Mouse (Mus musculus): ENCODE results near the gene St6galnac3. TPM values are rescaled to one million over a fixed set of nuclear protein-coding genes. Genes with fewer than 3 reads are reported as not detected.

St6galnac3 gene
- polyA plus RNA-seq, 1 experiment from 2014 or later: 23.7 TPM

DNA sequence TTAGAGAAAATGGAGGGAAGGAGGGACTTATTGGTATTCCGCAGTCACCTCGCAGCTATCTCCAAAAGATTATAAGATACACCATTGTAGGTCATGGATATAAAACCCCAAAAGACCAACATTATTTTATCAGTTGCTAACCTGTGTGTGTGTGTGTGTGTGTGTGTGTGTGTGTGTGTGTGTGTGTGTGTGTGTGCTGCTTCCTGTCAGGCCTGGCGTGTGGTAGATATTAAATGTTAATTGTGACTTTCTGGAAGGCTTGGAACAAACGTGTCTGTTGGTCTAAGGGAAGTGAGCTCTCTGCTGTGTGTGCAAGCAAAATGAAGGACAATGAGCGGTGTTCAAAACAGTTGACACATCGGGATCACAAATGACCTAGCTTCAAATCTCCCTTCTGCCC lies 19.5 kb upstream of the St6galnac3 start:
- Histone ChIP-seq H3K9me3 (ENCODE audit: control insufficient read depth, low read length) (no peaks in the 10 kb centered on the region), H3K27ac (replicated peaks in 1 of 2; ENCODE audit: control insufficient read depth in 1 of 2, insufficient read depth in 1 of 2, low read depth in 2 of 2, low read length in 2 of 2) (no peak overlapping the region), H3K4me2 (ENCODE audit: low read length) (no peak overlapping the region), H3K4me3 (ENCODE audit: control insufficient read depth in 1 of 2, insufficient read depth in 1 of 2, low read depth in 1 of 2, low read length in 2 of 2) (no peak overlapping the region), H3K36me3 (ENCODE audit: control insufficient read depth, insufficient read depth, low read length) (no peaks in the 10 kb centered on the region), H3K4me1 (ENCODE audit: control insufficient read depth in 2 of 2, insufficient read depth in 2 of 2, low read length in 2 of 2) (no peaks in the 10 kb centered on the region), H3K27me3 (ENCODE audit: control insufficient read depth, insufficient read depth, low read length) (no peaks in the 10 kb centered on the region), H3K9ac (ENCODE audit: low read length) (no peak overlapping the region)
- no peak for ATAC-seq (ENCODE audit: insufficient number of reproducible peaks, insufficient read depth, low FRiP score, low read depth)
- WGBS: 83% methylated on average over 6 of the region's 6 CpGs

DNA sequence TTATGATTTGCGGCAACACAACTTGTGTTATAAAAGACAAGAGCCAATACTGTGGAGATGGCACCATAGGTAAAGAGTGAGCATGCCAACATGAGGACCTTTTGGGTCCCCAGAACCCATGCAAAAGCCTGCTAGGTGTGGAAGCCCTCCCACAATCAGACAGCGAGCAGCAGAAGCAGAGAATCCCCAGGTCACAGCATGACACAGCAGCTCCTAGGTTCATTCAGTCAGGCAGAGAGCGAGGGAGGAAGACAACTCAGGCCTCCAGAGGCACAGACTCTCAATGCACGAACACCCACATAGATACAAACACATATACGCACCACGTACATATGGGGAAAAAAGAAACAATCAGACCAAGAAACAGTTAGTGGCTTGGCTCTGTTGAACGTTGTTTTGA lies 16.8 kb upstream of the St6galnac3 start:
- Histone ChIP-seq H3K9me3 (ENCODE audit: control insufficient read depth, low read length) (no peaks in the 10 kb centered on the region), H3K36me3 (ENCODE audit: control insufficient read depth, insufficient read depth, low read length) (no peaks in the 10 kb centered on the region), H3K4me2 (ENCODE audit: low read length) (no peak overlapping the region), H3K9ac (ENCODE audit: low read length) (no peak overlapping the region), H3K27ac (replicated peaks in 1 of 2; ENCODE audit: control insufficient read depth in 1 of 2, insufficient read depth in 1 of 2, low read depth in 2 of 2, low read length in 2 of 2) (no peak overlapping the region), H3K27me3 (ENCODE audit: control insufficient read depth, insufficient read depth, low read length) (no peaks in the 10 kb centered on the region; the same call in 1 of the 2 replicates), H3K4me1 (ENCODE audit: control insufficient read depth in 2 of 2, insufficient read depth in 2 of 2, low read length in 2 of 2) (peaks cover 2 to 4% of the 10 kb centered on the region in 2 experiments; a peak in 2 of 4 replicates), H3K4me3 (ENCODE audit: control insufficient read depth in 1 of 2, insufficient read depth in 1 of 2, low read depth in 1 of 2, low read length in 2 of 2) (no peak overlapping the region)
- no peak for ATAC-seq (ENCODE audit: insufficient number of reproducible peaks, insufficient read depth, low FRiP score, low read depth)
- WGBS: 86% methylated on average over 7 of the region's 7 CpGs

GRCm38 (mm10) chr3:153739351-153739750 lies 14.4 kb upstream of the St6galnac3 start:
- no peak overlapping the region for H3K4me3 ChIP-seq (ENCODE audit: control insufficient read depth in 1 of 2, insufficient read depth in 1 of 2, low read depth in 1 of 2, low read length in 2 of 2)
- peaks cover 6 to 9% of the 10 kb centered on the region in 2 experiments; a peak in 2 of 4 replicates for H3K4me1 ChIP-seq (ENCODE audit: control insufficient read depth in 2 of 2, insufficient read depth in 2 of 2, low read length in 2 of 2)
- no peak for ATAC-seq (ENCODE audit: insufficient number of reproducible peaks, insufficient read depth, low FRiP score, low read depth)
- no peaks in the 10 kb centered on the region for H3K36me3 ChIP-seq (ENCODE audit: control insufficient read depth, insufficient read depth, low read length)
- no peak overlapping the region for H3K9ac ChIP-seq (ENCODE audit: low read length)
- H3K27me3 ChIP-seq (ENCODE audit: control insufficient read depth, insufficient read depth, low read length): no peaks in the 10 kb centered on the region; the same call in 1 of the 2 replicates
- H3K9me3 ChIP-seq (ENCODE audit: control insufficient read depth, low read length): no peaks in the 10 kb centered on the region
- H3K4me2 ChIP-seq (ENCODE audit: low read length): no peak overlapping the region
- H3K27ac ChIP-seq (replicated peaks in 1 of 2; ENCODE audit: control insufficient read depth in 1 of 2, insufficient read depth in 1 of 2, low read depth in 2 of 2, low read length in 2 of 2): no peak overlapping the region
- WGBS: 81% methylated on average over 8 of the region's 8 CpGs

GRCm38 (mm10) chr3:153738421-153738820 lies 13.4 kb upstream of the St6galnac3 start:
- H3K4me1 ChIP-seq (ENCODE audit: control insufficient read depth in 2 of 2, insufficient read depth in 2 of 2, low read length in 2 of 2): peaks cover 6 to 9% of the 10 kb centered on the region in 2 experiments; a peak in 2 of 4 replicates
- H3K9ac ChIP-seq (ENCODE audit: low read length): no peak overlapping the region
- H3K27ac ChIP-seq (replicated peaks in 1 of 2; ENCODE audit: control insufficient read depth in 1 of 2, insufficient read depth in 1 of 2, low read depth in 2 of 2, low read length in 2 of 2): no peak overlapping the region
- H3K4me3 ChIP-seq (ENCODE audit: control insufficient read depth in 1 of 2, insufficient read depth in 1 of 2, low read depth in 1 of 2, low read length in 2 of 2): no peak overlapping the region
- no peak overlapping the region for H3K4me2 ChIP-seq (ENCODE audit: low read length)
- H3K27me3 ChIP-seq (ENCODE audit: control insufficient read depth, insufficient read depth, low read length): no peaks in the 10 kb centered on the region; the same call in 1 of the 2 replicates
- ATAC-seq (ENCODE audit: insufficient number of reproducible peaks, insufficient read depth, low FRiP score, low read depth): no peak
- H3K36me3 ChIP-seq (ENCODE audit: control insufficient read depth, insufficient read depth, low read length): no peaks in the 10 kb centered on the region
- H3K9me3 ChIP-seq (ENCODE audit: control insufficient read depth, low read length): no peaks in the 10 kb centered on the region
- 70% methylated on average over 10 of the region's 10 CpGs for WGBS

DNA sequence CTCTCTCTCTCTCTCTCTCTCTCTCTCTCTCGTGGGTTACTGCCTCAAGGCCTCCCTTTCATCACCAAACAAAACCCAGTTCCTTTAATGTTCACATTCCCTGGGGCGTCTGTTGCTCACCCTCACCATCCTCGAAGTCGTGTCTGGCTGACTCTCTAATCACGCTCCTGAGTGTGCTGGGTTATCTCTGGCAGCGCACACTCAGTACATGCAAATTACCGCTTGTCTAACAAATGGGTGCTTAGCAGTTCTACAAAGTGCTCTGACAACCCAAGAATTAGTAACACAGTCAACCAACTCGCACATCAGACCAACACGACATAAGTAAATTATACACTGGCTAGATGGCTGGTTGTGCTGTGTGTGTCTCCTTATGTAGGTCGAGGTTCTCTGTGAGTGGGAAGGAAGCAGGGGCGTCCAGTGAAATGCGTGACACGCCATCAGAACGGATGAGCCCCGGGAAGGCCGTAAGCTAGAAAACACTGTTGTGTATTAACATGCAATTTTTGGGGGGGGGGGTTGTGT lies 11.8 kb upstream of the St6galnac3 start:
- Histone ChIP-seq H3K4me3 (ENCODE audit: control insufficient read depth in 1 of 2, insufficient read depth in 1 of 2, low read depth in 1 of 2, low read length in 2 of 2) (no peak overlapping the region), H3K27ac (replicated peaks in 1 of 2; ENCODE audit: control insufficient read depth in 1 of 2, insufficient read depth in 1 of 2, low read depth in 2 of 2, low read length in 2 of 2) (no peak overlapping the region), H3K4me1 (ENCODE audit: control insufficient read depth in 2 of 2, insufficient read depth in 2 of 2, low read length in 2 of 2) (peaks cover 17 to 18% of the 10 kb centered on the region in 2 experiments), H3K9me3 (ENCODE audit: control insufficient read depth, low read length) (no peaks in the 10 kb centered on the region), H3K27me3 (ENCODE audit: control insufficient read depth, insufficient read depth, low read length) (no peaks in the 10 kb centered on the region; the same call in 1 of the 2 replicates), H3K9ac (ENCODE audit: low read length) (no peak overlapping the region), H3K4me2 (ENCODE audit: low read length) (no peak overlapping the region), H3K36me3 (ENCODE audit: control insufficient read depth, insufficient read depth, low read length) (no peaks in the 10 kb centered on the region)
- WGBS: 56% methylated on average over 16 of the region's 16 CpGs
- no peak for ATAC-seq (ENCODE audit: insufficient number of reproducible peaks, insufficient read depth, low FRiP score, low read depth)

- H3K36me3 ChIP-seq (ENCODE audit: control insufficient read depth, insufficient read depth, low read length): no peaks in the 10 kb centered on the region
- H3K9me3 ChIP-seq (ENCODE audit: control insufficient read depth, low read length): no peaks in the 10 kb centered on the region
- no peaks in the 10 kb centered on the region; the same call in 1 of the 2 replicates for H3K27me3 ChIP-seq (ENCODE audit: control insufficient read depth, insufficient read depth, low read length)
- 62% methylated on average over 13 of the region's 13 CpGs for WGBS
- H3K27ac ChIP-seq (replicated peaks in 1 of 2; ENCODE audit: control insufficient read depth in 1 of 2, insufficient read depth in 1 of 2, low read depth in 2 of 2, low read length in 2 of 2): no peak overlapping the region
- no peak overlapping the region for H3K9ac ChIP-seq (ENCODE audit: low read length)
- no peak overlapping the region for H3K4me3 ChIP-seq (ENCODE audit: control insufficient read depth in 1 of 2, insufficient read depth in 1 of 2, low read depth in 1 of 2, low read length in 2 of 2)
- ATAC-seq (ENCODE audit: insufficient number of reproducible peaks, insufficient read depth, low FRiP score, low read depth): no peak
- H3K4me2 ChIP-seq (ENCODE audit: low read length): no peak overlapping the region
- H3K4me1 ChIP-seq (ENCODE audit: control insufficient read depth in 2 of 2, insufficient read depth in 2 of 2, low read length in 2 of 2): peaks cover 17 to 21% of the 10 kb centered on the region in 2 experiments
These were observed 11.0 kb upstream of the St6galnac3 start for GRCm38 (mm10) chr3:153735796-153736549.

DNA sequence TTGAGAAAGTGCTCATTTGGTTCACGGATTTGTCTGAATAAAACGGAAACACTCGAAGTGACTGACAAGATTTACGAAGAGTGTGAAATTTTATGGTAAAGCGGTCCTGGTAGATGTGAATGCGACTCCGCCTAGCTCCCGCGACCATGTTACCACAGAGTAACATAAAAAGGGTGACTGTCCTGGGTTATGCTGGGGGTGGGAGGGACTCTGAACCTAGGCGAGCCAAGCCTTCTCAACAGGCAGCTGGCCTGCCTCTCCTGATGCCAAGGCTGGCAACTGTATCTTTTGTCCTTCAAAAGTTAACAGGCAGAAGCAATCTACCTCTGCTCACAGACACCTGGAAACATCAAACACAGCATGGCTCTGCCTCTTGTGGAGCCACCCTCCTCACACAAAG lies 9.8 kb upstream of the St6galnac3 start:
- H3K36me3 ChIP-seq (ENCODE audit: control insufficient read depth, insufficient read depth, low read length): no peaks in the 10 kb centered on the region
- no peak overlapping the region for H3K27ac ChIP-seq (replicated peaks in 1 of 2; ENCODE audit: control insufficient read depth in 1 of 2, insufficient read depth in 1 of 2, low read depth in 2 of 2, low read length in 2 of 2)
- no peak overlapping the region for H3K4me2 ChIP-seq (ENCODE audit: low read length)
- no peaks in the 10 kb centered on the region for H3K9me3 ChIP-seq (ENCODE audit: control insufficient read depth, low read length)
- no peak overlapping the region for H3K9ac ChIP-seq (ENCODE audit: low read length)
- ATAC-seq (ENCODE audit: insufficient number of reproducible peaks, insufficient read depth, low FRiP score, low read depth): no peak
- 83% methylated on average over 10 of the region's 10 CpGs for WGBS
- peaks cover 17 to 21% of the 10 kb centered on the region in 2 experiments for H3K4me1 ChIP-seq (ENCODE audit: control insufficient read depth in 2 of 2, insufficient read depth in 2 of 2, low read length in 2 of 2)
- no peaks in the 10 kb centered on the region; the same call in 1 of the 2 replicates for H3K27me3 ChIP-seq (ENCODE audit: control insufficient read depth, insufficient read depth, low read length)
- H3K4me3 ChIP-seq (ENCODE audit: control insufficient read depth in 1 of 2, insufficient read depth in 1 of 2, low read depth in 1 of 2, low read length in 2 of 2): no peak overlapping the region

Data from heart, embryonic 14.5 days (tissue).